Mouse (Mus musculus) liver (tissue): ENCODE results near the gene Alg14.

Source experiments
- DNase-seq: peaks from one replicate; pipeline ENCODE4 v3.0.0-alpha.2; 2020; ENCODE audit warnings: mixed read lengths

The Alg14 gene

DNA sequence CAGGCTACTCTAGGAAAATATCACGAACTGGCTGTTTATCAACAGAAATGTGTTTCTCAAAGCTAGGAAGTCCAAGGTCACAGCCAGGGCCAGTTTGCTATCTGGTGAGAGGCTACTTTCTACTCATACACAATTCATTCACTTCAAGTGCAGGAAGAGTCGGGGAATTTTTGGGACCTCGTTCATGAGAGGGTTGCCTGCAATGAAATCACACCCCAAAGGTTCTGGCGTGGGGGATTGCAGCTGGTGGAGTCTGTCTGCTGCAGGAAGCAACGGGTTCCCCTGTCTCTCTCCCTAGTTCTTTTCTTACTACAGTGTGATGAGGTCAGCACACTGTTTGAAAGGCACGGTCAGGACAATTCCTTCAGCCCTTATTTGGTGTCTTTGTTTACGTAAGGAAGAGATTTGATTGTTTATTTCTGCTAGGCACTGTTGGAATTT lies 48.8 kb downstream of the Alg14 start:
- DNase-seq, result no peak

DNA sequence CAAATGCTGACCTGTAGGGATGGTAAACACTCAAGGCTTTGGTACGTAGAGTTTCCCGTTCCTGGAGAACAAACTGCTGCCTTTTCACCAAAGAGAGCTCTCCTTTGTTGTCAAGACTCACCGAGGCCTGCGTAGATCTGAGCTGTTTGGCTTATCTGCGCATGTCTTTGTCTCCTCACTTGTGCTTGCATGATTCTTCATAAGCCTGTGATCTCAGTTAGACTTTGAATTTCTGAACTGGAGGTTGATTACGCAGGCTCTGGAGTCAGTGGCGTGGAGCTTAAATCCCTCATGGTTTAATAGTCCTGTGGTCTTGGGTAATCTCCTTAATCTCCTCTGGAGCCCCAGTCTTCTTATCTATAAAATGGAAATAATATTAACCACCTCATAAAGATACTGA lies 51.7 kb downstream of the Alg14 start:
- DNase-seq, result no peak

DNA sequence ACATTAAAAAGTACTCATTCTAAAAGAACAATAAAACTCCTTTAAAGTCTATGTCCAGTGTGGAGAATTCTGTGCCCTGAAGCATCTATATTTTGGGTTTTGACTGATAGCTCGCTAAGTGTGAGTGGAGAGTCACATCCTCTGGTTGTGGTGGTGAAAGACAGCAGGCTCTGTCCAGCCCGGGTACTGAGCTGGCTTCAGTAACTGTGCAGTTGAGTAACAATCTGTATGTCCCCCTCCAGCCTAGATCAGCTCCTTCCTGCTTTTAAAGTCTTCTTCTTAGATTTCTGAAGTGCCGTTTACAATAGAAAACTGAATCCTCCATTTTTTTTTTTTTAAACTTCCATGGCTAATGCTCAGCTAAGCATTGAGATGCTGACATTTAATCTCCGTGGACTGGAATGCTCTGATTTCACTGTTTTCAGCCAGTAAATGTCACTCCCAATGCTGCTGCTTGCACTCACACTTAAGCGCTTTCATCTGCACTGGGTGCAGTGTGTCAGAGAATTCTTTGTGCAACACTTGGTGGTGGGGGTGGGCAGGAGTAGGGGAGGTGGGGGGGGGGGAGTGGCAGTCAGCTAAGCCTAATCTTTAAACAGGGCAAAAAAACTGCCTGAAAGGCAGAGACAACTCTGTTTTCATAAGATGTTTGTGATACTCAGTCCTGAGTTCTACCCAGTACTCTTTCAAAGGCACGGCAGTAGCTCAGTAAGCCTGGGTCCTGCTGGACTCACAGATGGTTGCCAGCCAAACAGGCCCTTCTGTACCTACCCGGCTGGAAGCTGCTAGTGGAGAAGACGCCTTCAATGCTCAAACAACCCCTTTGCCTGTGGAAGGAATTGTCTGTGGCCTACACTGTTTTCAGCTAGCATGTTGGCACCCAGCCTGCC lies 52.7 kb downstream of the Alg14 start:
- no peak for DNase-seq

DNA sequence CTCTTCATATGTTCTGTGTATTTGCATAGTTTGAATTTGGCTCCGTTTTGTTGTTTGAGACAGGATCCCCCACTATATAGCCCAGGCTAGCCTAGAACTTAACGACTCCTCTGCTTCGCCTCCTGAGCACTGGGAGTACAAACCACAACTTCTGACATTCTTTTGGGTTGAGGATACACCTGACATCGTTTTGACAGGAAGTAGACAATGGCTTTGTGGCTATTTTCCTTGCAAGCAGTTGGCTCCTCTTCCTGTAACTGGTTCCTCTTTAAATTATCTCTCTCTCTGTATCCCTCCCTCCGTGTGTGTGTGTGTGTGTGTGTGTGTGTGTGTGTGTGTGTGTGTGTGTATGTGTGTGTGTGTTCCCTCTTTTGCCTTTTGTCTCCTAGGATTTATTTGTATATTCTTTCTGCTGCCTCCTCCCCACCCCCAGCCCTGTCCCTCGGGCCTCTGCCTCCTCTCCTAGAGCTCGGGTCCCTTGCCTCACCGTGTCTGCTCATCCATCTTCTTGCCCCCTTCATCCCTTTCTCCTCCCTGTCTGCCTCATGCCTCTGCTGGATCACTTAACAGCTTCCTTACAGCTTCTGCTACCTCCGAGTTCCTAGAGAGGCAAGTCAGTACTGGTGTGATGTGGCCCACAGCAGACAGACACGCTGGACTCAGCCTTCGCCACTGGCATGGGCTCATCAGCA lies 53.5 kb downstream of the Alg14 start:
- DNase-seq, result no peak

DNA sequence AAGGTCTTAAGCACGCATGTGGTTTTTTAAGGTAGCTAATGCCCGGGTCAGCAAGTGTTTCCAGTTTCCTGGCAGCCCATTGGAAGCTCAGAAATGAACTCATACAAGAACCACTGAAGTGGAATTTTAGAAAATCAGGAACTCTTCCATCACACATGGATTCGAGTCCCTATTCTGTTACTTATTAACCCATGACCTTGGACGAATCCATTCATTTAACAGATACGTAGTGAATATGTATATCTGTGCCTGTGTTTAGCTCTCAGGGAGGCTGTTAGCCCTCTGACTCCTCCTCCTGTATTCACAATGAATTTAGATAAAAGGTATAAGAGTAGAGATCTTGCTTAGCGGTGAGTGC lies 54.0 kb downstream of the Alg14 start:
- no peak for DNase-seq

DNA sequence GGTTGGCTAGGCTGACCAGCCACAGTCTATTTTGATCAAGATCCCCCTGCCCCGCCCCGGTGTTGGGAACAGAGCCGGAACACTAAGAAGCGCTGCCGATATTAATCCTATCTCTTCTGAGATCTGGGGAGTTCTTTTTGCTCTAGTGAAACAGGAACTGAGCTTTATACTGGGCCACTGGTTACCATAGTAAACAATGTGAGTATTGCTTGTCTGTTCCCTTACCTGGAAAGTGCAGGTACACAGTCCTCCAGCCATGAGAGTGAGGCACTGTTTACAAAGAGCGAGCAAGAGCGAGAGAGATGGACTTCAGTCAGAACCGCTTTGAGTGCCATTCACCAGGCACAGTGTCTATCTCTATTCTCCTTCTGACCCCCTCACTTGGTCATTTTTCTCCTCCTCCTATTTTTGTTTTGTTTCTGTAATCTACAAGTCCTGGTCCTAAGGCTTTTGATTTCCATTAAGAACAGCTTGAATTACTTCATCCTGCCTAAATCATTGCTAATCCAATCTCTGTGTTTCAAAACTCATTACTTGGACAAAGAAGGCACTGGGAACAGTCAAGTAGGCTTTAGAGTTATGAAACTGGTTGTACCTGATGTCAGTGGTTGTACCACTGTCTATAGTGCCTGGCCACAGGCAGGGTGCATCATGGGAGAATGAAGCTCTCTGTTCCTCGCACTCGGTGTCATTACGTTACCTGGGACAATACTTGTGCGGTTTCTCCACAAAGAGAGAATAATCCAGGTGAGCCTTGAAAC lies 55.1 kb downstream of the Alg14 start:
- DNase-seq, result no peak

DNA sequence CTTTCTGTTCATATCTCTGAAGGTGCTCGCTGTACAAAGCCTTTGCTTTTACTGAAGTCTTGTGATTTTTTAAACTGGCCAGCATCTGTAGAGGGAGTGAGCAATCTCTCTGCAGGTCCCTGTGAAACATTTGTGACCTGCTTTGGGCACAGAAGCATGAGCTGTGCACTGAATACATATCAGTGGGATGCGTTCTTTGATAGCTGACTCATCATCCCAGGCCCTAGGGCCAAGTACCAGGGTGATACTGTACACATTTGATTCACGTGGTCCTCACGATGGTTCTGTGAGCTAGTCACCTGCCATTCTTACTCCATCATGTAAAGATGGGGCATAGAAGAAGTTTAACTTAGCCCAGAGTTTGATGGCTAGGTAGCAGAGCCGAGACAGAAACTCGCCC lies 57.2 kb downstream of the Alg14 start:
- no peak for DNase-seq

DNA sequence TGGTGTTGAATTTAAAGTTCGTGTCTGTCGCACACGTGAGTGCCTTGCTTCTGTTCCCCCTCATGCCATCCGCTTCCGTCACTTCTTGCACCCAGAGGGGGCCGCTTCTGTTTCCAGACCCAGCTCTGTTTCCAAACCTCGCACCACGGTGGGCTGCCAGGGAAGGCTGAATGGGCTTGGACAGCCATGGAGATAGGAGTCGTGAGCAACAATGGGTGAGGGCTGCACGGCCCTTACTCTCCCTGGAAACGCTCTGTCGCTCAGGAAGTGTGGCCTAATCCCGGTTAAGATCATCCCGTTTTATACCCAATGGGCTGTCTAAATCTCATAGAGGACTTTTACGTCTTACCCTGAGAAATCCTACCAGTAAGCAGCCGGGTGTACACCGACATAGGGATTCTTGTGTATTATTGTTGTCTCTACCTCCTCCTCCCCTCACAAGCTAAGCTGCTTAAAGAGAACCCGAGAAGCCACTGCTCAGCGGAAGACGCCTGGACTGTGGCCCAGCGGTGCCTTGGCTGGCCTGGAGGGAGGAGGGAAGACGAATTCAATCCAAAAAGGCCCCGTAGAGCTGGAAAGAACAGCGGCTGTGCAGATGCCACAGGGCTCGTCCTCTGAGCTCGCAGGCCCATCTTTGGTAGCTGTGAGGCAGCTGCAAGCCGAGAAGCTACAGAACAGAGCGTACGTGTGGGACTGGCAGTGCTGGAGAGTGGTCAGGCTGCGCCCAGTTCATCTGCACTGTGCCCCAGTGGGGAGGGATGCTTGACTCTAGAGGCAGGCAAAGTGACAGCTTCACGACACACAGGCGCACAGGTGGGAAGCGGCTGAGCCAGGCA lies 58.0 kb downstream of the Alg14 start:
- no peak for DNase-seq

DNA sequence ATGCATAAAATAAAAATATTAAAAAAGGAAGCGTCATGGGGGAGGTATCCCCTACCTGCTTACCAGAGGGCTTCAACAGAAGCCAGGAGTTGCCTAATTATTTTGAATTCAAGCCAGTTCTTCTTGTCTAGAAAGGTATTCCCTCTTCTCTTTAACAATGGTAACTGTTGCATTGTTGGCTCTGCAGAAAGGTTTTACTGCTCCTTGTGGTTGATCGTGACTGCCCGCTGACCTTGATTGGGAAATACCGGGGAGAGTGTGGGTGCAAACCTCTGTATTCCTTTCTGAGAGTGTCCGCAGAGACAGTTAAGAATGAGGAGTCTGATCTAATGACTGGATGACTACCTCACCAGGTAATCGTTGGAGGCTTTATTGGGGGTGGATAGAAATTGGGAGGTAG lies 59.7 kb downstream of the Alg14 start:
- DNase-seq, result no peak

DNA sequence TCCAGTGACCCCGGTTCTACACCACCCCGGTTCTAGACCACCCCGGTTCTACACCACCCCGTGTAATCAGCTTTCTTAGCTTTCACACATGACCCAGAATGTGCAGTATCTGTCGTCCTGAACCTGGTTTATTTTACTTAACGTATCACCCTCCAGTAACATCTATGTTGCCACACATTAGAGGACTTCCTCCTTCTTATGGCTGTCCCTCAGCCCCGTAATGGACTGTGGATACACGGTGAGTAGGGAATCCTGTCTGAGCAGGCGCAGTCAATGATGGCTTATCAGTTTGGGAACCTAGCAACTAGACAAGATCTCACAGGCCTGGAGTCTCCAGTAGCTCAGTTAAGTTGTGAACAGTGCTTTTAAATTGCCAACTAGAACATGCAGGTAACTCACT lies 62.7 kb downstream of the Alg14 start:
- DNase-seq, result no peak

DNA sequence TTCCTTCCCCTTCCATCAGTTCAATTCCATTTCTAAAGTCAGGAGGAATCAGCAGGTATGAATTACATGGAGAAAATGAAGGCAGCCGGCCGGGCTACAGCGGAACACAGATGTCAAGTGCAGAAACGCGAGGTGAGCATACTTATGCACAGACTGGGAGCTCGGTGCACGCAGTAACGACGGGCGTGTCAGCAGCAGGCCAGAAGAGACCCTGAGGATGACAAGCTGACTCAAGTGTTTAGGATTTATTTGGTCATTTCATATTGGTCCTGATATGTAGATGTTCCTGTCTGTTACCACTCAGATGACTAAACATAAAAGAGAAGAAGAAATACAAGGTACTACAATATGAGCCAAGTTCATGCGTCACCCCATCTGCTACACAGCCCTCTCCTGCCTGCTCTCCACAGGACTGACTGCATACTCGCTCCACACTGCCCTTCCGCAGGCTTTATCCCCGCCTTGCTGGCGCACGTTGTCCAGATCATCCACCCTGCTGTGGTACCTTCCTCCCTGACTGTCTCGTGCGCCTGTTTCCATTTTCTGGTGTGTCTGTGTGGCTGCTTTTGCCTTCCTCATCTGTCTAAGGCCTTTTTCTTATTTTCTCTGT lies 63.4 kb downstream of the Alg14 start:
- no peak for DNase-seq

DNA sequence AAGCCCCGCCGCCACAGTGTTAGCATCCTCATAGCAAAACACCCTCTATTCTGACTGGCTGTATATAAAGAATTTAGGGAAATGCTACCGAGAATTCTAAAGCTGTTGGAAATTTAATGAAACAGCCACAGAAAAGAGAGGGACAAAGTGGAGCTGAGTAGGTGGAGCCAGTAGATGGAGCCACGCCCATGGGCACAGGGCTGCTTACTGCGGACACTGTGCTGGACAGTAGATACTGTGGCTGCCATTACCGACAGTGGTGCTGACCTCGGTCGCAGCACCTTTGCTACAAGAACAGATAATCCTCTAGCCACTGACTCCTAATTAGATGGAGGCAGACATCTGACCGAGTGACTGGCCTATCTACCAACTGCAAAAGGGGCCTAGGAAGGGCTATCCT lies 64.0 kb downstream of the Alg14 start:
- no peak for DNase-seq

DNA sequence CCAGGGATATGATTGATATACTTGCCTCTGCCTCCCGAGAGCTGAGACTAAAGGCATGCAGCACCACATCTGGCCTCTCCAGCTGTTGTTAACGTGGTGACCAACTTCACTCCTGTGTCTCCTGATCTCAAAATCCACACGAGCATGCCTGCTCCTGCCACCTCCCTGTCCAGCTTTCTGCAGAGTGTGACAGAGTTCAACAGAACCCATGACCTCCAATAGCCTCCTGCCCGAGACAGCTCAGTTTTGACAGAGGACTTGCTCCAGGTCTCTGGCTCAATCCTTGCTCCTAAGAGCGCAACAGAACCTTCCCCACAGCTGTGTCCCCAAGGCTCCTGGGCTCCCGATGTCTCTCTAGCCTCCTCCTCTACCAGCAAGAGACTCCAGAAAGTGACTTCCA lies 64.5 kb downstream of the Alg14 start:
- no peak for DNase-seq

DNA sequence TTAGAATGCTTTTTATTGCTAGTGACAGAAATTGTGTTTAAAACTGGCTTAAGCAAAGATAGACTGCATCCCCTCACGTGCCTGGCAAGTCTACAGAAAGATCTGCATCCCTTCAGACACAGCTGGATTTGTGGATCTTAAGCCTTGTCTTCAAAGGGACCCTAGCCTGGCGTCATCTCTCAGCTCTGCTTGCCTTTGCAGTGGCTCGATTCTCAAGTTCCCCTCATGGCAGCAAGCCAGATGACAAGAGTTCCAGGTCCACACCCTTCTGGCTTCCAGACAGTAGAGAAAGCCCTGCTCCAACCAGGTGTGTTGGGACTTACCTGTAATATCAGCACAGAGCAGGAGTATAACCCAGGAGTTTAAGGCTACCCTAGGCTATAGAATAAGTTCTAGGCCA lies 65.5 kb downstream of the Alg14 start:
- no peak for DNase-seq

DNA sequence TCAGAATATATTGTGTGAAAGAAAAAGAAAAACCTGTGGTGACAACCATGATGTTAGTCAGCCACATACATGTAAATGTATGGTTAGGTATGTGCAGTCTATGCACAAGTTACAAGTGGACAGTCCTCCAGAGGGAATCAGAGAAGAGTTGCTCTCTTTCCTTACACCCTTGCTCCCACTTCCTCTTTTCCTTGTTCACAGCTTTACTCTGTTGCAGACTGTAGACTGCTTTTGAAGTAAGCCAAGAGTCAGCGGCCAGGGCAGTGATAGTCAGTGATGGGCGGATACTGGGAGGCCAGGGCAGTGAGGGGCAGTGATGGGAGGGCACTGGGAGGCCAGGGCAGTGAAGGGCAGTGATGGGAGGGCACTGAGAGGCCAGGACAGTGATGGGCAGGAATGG lies 66.7 kb downstream of the Alg14 start:
- DNase-seq, result no peak

DNA sequence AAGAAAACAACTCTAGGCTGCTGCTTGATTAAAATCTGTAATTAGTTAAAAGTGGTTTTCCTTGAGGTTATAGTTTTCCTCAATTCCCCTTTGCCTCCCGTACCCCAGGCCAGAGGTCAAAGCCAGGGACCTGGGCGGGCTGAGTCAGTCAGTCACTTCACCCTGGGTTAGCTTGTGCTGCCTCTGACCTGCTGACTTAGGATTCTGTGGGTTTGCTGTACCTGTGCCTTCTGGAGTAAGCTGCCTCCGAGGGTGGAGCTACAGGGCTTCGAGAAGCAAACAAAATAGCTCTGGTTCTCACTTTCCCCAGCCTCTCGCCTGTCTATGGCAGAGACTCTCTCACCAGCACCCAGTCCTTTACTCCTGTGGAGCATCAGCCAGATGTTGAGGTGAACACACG lies 67.3 kb downstream of the Alg14 start:
- no peak for DNase-seq

DNA sequence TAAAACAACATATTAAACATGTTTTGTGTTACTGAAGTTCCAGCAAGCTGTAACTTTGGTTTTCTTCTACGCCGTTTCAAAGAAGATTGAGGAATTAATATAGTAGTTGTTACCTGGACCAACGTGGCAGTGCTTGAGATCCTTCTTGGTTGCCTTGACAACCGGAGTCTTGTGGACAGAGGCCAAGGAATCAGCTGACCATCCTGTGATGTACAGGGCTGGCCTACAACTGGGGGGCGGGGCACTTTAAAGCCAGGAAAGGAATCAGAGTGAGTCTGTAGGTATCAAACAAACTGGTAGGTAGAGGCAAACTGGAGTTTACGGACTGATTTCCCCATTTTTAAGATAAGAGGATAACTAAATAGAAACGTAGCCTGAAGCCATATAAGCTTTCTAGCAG lies 67.7 kb downstream of the Alg14 start:
- DNase-seq, result no peak

DNA sequence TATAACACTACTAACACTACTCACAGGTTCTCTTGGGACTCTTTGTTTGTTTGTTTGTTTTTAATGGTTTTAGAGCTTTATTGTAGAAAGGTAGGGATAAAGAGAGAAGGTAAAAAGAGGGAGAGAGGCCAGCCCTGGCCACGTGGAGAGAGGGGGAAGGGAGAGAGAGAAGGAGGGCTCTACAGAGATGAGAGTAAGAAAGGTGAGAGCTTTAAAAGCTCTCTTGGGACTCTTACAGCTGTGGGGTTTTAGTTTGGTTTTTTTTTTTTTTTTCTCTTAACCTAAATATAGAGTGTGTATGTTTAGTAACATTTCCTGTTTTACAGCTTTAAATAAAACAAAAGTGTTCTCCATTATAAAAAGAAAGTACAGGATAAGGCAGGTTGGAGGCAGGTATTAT lies 70.4 kb downstream of the Alg14 start:
- no peak for DNase-seq

DNA sequence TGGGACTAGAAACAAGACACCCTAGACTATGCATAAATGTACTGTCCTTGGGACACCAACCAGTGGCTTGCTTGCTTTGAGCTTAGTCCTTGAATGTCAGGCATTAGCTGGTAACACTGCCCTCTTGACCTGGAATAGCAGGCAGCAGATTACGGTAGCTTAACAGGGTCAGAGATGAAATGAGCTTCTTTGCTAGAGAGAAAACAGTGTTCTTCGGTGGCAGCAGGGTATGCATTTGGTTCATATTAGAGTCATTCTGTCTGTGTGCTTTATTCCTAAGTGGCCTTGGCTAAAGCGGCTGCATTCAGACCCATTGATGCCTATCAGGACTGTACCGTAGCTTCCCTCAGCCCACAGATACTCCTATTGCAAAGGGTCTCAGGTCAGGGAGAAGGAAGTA lies 72.8 kb downstream of the Alg14 start:
- DNase-seq, result no peak

DNA sequence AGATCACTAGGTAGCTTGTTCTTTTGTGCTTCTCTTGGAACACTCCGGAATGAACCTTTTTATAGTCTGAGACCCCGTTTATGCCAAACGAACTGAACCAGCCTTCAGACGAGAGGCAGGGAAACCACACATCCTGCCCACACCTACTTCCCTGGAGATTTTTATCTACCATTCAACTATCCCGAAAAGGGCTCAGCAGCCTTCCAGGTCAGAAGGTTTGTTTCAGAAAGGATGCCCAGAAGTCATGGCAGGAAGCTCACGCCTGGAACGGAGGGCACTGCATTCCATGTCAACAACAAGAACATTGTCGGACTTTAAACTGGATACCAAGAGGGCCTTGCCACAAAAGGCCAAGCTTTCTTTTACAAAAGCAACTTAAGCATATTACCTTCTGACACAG lies 73.6 kb downstream of the Alg14 start:
- DNase-seq, result no peak

DNA sequence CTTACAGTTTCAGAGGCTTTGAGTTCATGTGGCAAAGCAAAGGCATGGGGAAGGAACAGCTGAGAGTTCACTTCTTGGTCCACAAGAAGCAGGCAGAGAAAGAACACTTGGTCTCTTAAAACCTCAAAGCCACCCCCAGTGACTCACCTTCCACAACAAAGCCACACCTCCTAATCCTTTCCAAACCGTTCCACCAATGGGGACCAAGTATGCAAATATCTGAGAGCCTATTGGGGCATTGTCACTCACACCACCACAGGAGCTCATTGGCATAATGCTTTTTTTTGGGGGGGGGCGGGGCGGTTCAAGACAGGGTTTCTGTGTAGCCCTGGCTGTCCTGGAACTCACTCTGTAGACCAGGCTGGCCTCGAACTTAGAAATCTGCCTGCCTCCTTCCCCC lies 77.0 kb downstream of the Alg14 start:
- DNase-seq, result no peak

DNA sequence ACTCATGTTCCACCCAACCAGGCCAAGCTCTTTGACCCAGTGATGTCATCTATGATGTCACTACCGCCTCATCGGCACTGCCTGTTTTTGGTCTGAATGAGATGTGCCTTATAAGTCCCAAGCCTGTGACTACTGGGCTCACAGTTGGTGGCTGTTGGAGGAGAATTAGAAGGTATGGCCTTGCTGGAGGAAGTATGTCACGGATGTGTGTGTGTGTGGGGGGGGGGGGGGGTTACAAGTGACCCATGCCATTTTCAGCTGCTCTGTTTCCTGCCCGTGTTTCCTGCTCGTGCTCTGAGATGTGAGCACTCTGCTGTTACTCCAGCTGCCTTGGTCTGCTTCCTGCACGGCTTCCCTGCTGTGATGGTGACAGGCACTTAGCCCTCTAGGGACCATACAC lies 77.9 kb downstream of the Alg14 start:
- peak; percentile 25 for DNase-seq
